Mouse (Mus musculus) 416B (cell line): Measurements from ENCODE around the gene Gm9918.
A peak's percentile ranks its signal among the peaks of the same experiment; 100 is the strongest.

Experiments used
- DNase-seq: peaks from one replicate; pipeline ENCODE4 v3.0.0; 2011; ENCODE audit warnings: low read depth

Gm9918 gene

GRCm38 (mm10) chr15:102270274-102270960, at the start of gene Gm9918:
Gene Gm9918, plus strand, starts transcription at chr15:102270563.
- no peak for DNase-seq

DNA sequence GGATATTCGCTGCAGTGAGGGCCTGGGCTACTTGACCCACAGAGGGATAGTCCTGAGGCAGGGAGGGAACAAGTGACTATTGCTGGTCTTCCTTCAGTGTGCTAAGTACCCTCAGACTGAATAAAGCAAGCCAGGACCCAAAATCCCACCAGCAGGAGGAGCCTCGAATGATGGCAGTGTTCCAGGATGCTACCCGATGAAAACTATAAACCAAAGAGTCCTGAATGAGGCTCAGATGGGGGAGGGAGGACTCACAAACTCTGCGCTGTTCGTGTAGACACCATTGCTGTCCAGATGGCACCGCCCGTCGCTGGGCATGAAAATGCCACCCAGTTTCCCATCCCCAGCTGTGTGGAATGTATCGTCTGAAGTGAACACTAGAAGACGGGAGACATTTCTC, 48.0 kb upstream of the Gm9918 start:
- DNase-seq: no peak

GRCm38 (mm10) chr15:102224186-102224991, 46.0 kb upstream of the Gm9918 start:
- DNase-seq: peak; percentile 83

DNA sequence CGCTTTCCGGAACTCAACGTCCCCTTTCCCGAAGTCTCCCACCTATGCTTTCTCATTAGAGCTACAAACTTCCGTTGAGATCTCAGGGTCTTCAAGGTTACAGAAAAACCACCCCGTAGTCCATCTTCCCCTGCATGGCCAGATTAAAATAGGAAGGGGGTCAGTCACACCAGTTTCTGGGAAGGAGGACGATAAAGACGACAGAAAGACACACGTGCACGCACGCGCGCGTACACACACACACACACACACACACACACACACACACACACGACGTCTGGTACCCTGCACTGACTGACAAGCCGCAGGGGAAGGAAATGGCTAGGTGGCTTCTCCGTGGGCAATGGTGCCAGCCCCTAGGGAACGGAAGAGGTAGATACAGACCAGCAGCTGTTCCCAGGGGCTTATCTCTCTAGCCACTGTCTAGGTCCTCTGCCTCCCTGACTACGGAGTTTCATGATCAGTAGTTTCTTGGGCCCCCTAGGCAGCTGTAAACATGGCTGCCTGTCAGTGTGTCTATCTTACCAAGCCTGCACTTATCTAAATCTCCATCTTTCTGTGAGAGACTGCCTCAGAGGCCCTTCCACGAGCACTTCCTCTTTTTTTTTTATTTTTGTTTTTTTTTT, 45.3 kb upstream of the Gm9918 start:
- DNase-seq: peak; percentile 97

GRCm38 (mm10) chr15:102225619-102226018, 44.7 kb upstream of the Gm9918 start:
- DNase-seq: peak; percentile 52

- peak; percentile 87 for DNase-seq
Measured at GRCm38 (mm10) chr15:102230408-102231321, 39.7 kb upstream of the Gm9918 start.

DNA sequence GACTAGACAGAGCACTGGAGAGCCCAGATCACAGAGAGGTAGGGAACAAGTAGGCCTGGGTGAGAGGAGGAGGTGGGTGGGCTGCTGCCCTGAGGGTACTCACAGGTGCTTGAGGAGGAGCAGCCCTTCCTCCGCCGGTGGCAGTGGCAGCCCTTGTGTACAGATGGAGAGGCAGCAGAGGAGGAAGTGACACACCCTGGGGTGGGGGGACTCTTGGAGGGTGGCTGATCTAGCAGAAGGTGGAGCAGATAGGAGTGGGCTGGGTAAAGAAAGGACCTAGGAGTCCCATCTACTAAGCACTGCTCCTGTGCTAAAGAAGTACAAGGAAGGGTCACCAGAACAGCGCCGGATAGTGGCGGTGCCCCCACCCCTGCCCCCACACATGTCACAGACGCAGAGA, 38.6 kb upstream of the Gm9918 start, which contains the start of gene Itgb7:
Gene Itgb7, minus strand, starts transcription at position 197 of the 400 bp plus-strand sequence.
- DNase-seq: peak; percentile 71

GRCm38 (mm10) chr15:102232764-102233163, 37.6 kb upstream of the Gm9918 start:
- DNase-seq: peak; percentile 82

DNA sequence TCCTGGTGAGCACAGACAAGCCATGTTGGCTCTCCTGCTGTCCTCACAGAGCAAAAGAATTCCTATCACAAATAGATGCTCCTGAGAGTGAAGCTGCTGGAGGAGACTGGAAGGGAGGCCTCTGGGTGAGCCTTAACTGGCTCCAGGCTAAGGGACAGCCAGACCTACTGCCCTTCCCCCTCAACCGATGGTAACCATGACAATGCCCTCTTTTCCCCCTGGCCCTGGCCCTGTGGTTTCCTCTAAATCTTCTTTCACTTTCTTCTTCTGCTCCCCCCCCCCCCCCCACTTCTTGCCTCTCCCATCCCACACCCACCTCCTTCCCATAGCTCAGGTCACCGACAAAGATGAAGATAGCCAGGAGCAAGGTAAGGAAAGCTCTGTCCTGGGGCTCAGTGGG, 36.5 kb upstream of the Gm9918 start:
- peak; percentile 73 for DNase-seq

GRCm38 (mm10) chr15:102235371-102236027, 34.9 kb upstream of the Gm9918 start:
- no peak for DNase-seq

- no peak for DNase-seq
Measured at GRCm38 (mm10) chr15:102238543-102239259, 31.7 kb upstream of the Gm9918 start.

- DNase-seq: peak; percentile 82
Measured at GRCm38 (mm10) chr15:102239260-102239590, 31.1 kb upstream of the Gm9918 start.

- DNase-seq: no peak
Measured at GRCm38 (mm10) chr15:102239851-102240250, 30.5 kb upstream of the Gm9918 start.

DNA sequence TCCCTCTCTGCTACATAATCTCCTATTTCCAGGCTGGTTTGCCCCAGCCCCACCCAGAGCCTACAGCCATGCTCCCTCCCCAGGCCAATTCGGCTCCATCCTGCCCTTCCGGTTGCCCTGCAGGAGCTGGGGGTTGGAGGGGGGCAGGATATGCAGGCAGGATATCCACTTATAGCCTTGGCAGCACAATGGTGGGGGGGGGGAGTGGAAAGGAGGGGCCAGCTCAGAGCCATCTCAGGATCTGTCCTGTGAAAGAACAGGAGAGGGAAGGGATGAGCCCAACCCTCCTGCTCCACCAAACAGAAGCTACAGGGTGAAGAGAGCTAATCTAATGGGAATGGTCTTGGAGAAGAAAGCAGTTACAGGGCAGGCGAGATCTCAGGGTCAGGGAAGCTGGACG, 29.8 kb upstream of the Gm9918 start:
- DNase-seq: peak; percentile 27

DNA sequence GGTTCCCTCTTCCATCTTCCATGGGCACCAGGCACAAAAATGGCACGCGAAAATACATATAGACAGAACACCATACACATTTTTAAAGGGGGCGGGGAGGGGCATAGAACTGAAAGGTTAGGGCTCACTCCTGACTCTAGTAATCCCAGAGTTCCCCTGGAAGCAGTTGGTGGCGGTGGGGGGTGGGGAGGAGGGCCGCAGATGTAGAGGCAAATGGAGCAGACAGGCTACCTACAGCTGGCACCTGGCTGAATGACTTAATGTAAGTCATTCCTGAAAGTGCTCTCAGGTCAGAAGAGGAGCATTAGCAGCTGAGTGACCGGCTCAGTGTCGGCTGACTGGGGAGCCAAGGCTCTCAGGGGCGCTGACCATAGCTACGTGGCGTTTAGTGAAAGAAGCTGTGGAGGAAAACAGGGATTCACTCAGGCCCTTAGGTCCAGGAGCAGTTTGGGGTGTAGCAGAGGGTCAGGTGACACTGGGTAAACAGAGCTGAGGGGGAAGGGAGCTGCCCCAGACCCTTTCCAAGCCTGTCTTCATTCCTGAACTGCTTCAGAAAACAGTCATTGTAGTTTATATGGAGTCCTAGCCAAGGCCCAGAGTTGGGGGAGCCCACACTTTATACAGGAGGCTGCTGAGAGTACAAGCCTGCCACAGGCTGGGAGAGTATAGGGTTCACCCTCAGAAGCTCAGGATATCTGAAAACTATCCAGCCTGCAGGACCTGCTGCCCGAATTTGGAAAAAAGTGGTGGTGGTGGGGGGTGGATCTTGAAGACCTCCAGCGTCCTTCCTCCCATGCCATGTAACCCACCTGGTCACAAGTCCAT, 27.7 kb upstream of the Gm9918 start:
- DNase-seq: no peak

DNA sequence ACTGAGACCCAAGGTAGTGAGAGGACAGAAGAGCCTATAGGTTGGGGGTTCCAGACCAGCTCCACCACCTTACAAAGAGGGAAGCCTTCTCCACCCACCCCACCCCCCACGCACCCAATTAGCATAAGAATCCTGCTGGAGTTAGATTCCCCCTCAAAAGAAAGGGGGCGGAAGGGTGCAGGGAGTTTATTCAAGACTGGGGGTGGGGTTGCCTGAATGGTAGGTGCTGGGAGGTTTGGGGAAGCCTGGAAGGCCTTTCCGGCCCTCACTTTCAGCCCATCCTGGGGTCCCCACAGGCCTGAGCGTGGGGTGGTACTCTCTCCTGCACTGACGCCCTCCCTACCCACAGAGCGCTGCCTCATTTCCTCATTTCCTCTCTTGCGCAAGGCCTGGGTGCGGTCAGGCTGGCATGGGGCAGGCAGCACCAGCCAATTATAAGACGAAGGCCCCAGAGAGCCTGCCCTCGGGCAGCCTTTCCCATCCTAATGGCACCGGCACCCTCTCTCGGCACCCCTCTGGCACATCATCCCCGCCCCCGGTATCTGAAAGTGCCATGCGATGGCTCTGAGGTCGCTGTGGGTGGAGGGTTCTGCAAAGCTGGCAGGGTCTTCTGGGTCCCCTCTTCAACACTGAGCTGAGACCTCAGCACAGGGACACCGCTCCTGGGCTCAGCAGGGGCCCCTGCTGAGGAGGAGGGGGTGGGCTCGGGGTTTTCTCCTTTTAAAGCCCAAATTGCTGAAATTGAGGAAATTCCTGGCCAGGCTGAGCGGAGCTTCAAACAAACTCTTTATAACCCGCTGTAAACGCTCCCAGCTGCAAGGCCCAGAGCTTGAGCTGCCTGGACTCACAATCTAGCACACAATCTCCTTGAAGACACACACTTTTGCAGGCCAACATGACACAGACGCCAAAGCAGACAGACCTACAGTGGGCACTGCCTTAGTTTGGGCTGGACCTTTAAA, 26.9 kb upstream of the Gm9918 start:
- DNase-seq: peak; percentile 95

DNA sequence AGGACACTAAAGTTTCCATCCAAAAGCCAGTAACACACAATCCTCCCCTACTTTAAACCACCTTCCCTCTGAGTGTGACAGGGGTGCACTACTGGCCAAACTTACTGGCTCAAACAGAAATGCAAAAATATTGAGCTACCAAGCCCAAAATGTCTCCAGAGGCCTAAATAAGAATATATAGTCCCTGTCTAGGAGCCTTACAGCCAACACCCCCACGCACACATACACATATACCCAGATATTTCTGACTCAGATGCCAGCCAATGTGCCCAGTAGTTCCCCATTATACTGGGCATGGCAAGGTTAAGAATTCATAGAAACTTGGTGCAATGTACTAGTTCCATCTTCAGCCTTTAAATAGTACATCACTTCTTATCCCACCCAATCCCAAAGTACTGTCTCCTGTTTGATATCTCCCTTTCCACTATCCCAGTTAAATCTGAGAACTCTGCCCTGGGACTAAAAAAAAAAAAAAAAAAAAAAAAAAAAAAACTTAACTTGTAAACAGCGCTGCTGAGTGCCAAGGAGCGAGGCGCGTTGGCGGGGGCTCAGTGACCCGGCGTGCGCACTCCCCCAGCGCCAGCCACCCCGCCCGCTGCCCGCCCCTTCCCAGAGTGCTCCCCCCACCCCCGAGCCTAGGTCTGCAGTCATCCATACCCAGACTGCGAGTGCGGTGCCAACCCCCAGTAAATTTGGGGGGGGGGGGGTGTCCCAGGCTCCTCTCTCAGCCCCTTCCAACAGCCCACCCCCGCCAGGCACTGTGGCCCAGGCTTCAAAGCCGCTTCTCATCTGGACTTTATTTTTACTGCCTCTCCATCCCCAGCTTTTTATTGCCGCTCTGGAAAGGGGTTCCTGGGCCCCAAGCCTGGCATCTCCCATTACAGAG, 25.8 kb upstream of the Gm9918 start:
- DNase-seq: peak; percentile 59

DNA sequence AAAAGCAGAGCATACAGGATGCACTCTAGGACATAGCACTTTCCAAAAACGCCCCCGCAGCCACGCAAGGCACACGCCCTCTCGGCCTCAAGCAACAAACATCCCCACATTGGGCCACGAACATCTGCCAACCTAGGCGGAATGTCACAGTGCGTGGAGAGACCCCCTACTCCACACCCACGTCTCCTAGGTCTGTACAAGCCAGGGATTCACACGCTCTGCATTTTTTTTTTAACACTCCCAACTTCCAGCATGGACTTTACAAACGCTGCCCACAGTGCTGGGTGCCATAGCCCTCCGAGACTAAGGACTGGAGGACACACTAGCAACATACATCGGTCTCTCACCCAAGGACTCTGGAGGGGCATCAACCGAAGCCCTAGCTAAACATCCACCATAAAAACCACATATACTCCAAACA, 24.9 kb upstream of the Gm9918 start:
- peak; percentile 13 for DNase-seq
